Mouse (Mus musculus) heart, embryonic 11.5 days (tissue): Measurements from ENCODE around the gene Tor1aip2. TPM values are rescaled to one million over a fixed set of nuclear protein-coding genes. Genes with fewer than 3 reads are reported as not detected.

Experiments used
- ATAC-seq: fragments of 200-750 bp; cut with Nextera tagmentation; replicated peaks from 2 replicates; pipeline ENCODE4 v1.8.0; 2017; ENCODE audit warnings: moderate library complexity; ENCODE audit not compliant: insufficient number of reproducible peaks, low FRiP score, low TSS enrichment
- H3K27ac ChIP-seq: fragments of 300-500 bp; sonication (generic); 2 replicates; pipeline ENCODE4 v1.5.1; 2014; ENCODE audit warnings: mild to moderate bottlenecking, low read depth, low read length
- H3K27me3 ChIP-seq: fragments of 300-500 bp; sonication (generic); 2 replicates; pipeline ENCODE4 v1.6.1; 2014; ENCODE audit warnings: mild to moderate bottlenecking, low read length, mixed read lengths; ENCODE audit not compliant: control insufficient read depth, insufficient read depth
- H3K36me3 ChIP-seq: fragments of 300-500 bp; sonication (generic); 2 replicates; pipeline ENCODE4 v1.6.1; 2014; ENCODE audit warnings: mild to moderate bottlenecking, low read length, moderate library complexity, mixed read lengths; ENCODE audit not compliant: control insufficient read depth, insufficient read depth
- H3K4me1 ChIP-seq: fragments of 300-500 bp; sonication (generic); 2 replicates; pipeline ENCODE4 v1.6.1; 2014; ENCODE audit warnings: low read length; ENCODE audit not compliant: control insufficient read depth, insufficient read depth
- H3K4me2 ChIP-seq: fragments of 300-500 bp; sonication (generic); 2 replicates; pipeline ENCODE4 v1.6.1; 2014; ENCODE audit warnings: mild to moderate bottlenecking, moderate library complexity
- H3K4me3 ChIP-seq: fragments of 300-500 bp; sonication (generic); 2 replicates; pipeline ENCODE4 v1.5.1; 2014; ENCODE audit warnings: low read depth, low read length
- H3K9ac ChIP-seq: fragments of 300-500 bp; sonication (generic); 2 replicates; pipeline ENCODE4 v1.6.1; 2014; ENCODE audit warnings: mild to moderate bottlenecking, low read depth, low read length, moderate library complexity
- H3K9me3 ChIP-seq: fragments of 300-500 bp; sonication (generic); replicated peaks from 2 replicates; pipeline ENCODE4 v1.6.1; 2016; ENCODE audit warnings: low read length; ENCODE audit not compliant: control insufficient read depth
- WGBS: fragments of 180-500 bp; shearing (Covaris S2); extraction: QIAGEN DNeasy Blood & Tissue Kit; methylation state at CpG from one replicate; pipeline ENCODE4 v1.1.7; 2014; ENCODE audit not compliant: insufficient replicate concordance; 5-methylcytosine and 5-hydroxymethylcytosine counted together
- polyA plus RNA-seq: library from polyadenylated mRNA; unstranded; fragments of >200 nt; fragmentation: Nextera tagmentation; extraction: Ambion mirVana; gene quantifications from 2 replicates; pipeline ENCODE4 v1.2.1, GENCODE M21; 2014

The Tor1aip2 gene
- polyA plus RNA-seq, 1 experiment from 2014 or later, result 103 TPM

- H3K4me3 ChIP-seq, result no peak overlapping the region
- H3K27me3 ChIP-seq, result no peaks in the 10 kb centered on the region
- no peak overlapping the region for H3K9ac ChIP-seq
- H3K27ac ChIP-seq, result no peak overlapping the region
- no peaks in the 10 kb centered on the region for H3K9me3 ChIP-seq
- no peak overlapping the region for H3K4me2 ChIP-seq
- H3K4me1 ChIP-seq, result peaks cover 12% of the 10 kb centered on the region
- 92% methylated on average over 3 of the region's 3 CpGs for WGBS
- peaks cover 25% of the 10 kb centered on the region for H3K36me3 ChIP-seq
- ATAC-seq, result no peak
These were observed 11.5 kb downstream of the Tor1aip2 start for GRCm38 (mm10) chr1:156046688-156047087.

- Histone ChIP-seq H3K36me3 (peaks cover 13% of the 10 kb centered on the region), H3K27me3 (no peaks in the 10 kb centered on the region), H3K9me3 (no peaks in the 10 kb centered on the region), H3K4me2 (no peak overlapping the region), H3K9ac (no peak overlapping the region), H3K4me3 (no peak overlapping the region), H3K4me1 (peaks cover 10% of the 10 kb centered on the region), H3K27ac (no peak overlapping the region)
- no peak for ATAC-seq
- WGBS, result 84% methylated on average over 2 of the region's 2 CpGs
These were observed 23.0 kb downstream of the Tor1aip2 start for GRCm38 (mm10) chr1:156058207-156058606.

GRCm38 (mm10) chr1:156062193-156062592 lies 27.0 kb downstream of the Tor1aip2 start:
- Histone ChIP-seq H3K4me3 (no peak overlapping the region), H3K9me3 (no peaks in the 10 kb centered on the region), H3K4me2 (no peak overlapping the region), H3K36me3 (peaks cover 32% of the 10 kb centered on the region), H3K27me3 (no peaks in the 10 kb centered on the region), H3K9ac (no peak overlapping the region), H3K27ac (no peak overlapping the region), H3K4me1 (no peaks in the 10 kb centered on the region)
- no peak for ATAC-seq
- 87% methylated on average over 4 of the region's 4 CpGs for WGBS

- H3K36me3 ChIP-seq, result peaks cover 28% of the 10 kb centered on the region
These were observed 30.9 kb downstream of the Tor1aip2 start for GRCm38 (mm10) chr1:156066133-156066532.

GRCm38 (mm10) chr1:156070106-156070505 lies 34.9 kb downstream of the Tor1aip2 start:
- 49% methylated on average over 14 of the region's 14 CpGs for WGBS
- Histone ChIP-seq H3K27me3 (no peaks in the 10 kb centered on the region), H3K4me1 (peaks cover 20% of the 10 kb centered on the region), H3K9ac (no peak overlapping the region), H3K4me3 (no peak overlapping the region), H3K36me3 (peaks cover 7% of the 10 kb centered on the region), H3K9me3 (no peaks in the 10 kb centered on the region), H3K27ac (peak overlapping the region; percentile 59), H3K4me2 (no peak overlapping the region)
- no peak for ATAC-seq

More at GRCm38 (mm10) chr1:156066133-156066532, 30.9 kb downstream of the Tor1aip2 start:
- 60% methylated on average over 3 of the region's 3 CpGs for WGBS
- Histone ChIP-seq H3K9ac (no peak overlapping the region), H3K9me3 (no peaks in the 10 kb centered on the region), H3K4me1 (peaks cover 12% of the 10 kb centered on the region), H3K4me3 (no peak overlapping the region), H3K4me2 (no peak overlapping the region), H3K27ac (peak overlapping the region; percentile 35), H3K27me3 (no peaks in the 10 kb centered on the region)
- no peak for ATAC-seq

- Histone ChIP-seq H3K9me3 (no peaks in the 10 kb centered on the region), H3K36me3 (no peaks in the 10 kb centered on the region), H3K27ac (no peak overlapping the region), H3K4me1 (peaks cover 20% of the 10 kb centered on the region), H3K9ac (no peak overlapping the region), H3K4me3 (no peak overlapping the region), H3K4me2 (no peak overlapping the region), H3K27me3 (no peaks in the 10 kb centered on the region)
- WGBS, result 53% methylated on average over 15 of the region's 15 CpGs
- ATAC-seq, result no peak
These were observed 38.1 kb downstream of the Tor1aip2 start for GRCm38 (mm10) chr1:156073169-156073821.

GRCm38 (mm10) chr1:156074575-156074974 lies 39.4 kb downstream of the Tor1aip2 start:
- 41% methylated on average over 8 of the region's 8 CpGs for WGBS
- H3K9me3 ChIP-seq, result no peaks in the 10 kb centered on the region
- H3K4me3 ChIP-seq, result no peak overlapping the region
- H3K36me3 ChIP-seq, result no peaks in the 10 kb centered on the region
- H3K27me3 ChIP-seq, result no peaks in the 10 kb centered on the region
- peak overlapping the region; percentile 29; the same call in 1 of the 2 replicates for H3K27ac ChIP-seq
- peaks cover 20% of the 10 kb centered on the region for H3K4me1 ChIP-seq
- H3K9ac ChIP-seq, result no peak overlapping the region
- no peak overlapping the region for H3K4me2 ChIP-seq
- ATAC-seq, result no peak

GRCm38 (mm10) chr1:156076474-156076873 lies 41.3 kb downstream of the Tor1aip2 start:
- H3K27ac ChIP-seq, result no peak overlapping the region
- no peaks in the 10 kb centered on the region for H3K9me3 ChIP-seq
- H3K27me3 ChIP-seq, result no peaks in the 10 kb centered on the region
- no peak for ATAC-seq
- peaks cover 8% of the 10 kb centered on the region for H3K4me1 ChIP-seq
- WGBS, result 44% methylated on average over 4 of the region's 4 CpGs
- no peak overlapping the region for H3K9ac ChIP-seq
- no peak overlapping the region for H3K4me3 ChIP-seq
- no peaks in the 10 kb centered on the region for H3K36me3 ChIP-seq
- H3K4me2 ChIP-seq, result no peak overlapping the region

- no peak overlapping the region for H3K27ac ChIP-seq
- H3K9ac ChIP-seq, result no peak overlapping the region
- no peaks in the 10 kb centered on the region for H3K27me3 ChIP-seq
- H3K4me3 ChIP-seq, result no peak overlapping the region
- no peak for ATAC-seq
- no peaks in the 10 kb centered on the region for H3K36me3 ChIP-seq
- no peaks in the 10 kb centered on the region for H3K9me3 ChIP-seq
- H3K4me1 ChIP-seq, result peaks cover 8% of the 10 kb centered on the region
- H3K4me2 ChIP-seq, result no peak overlapping the region
- WGBS, result 56% methylated on average over 3 of the region's 3 CpGs
These were observed 42.5 kb downstream of the Tor1aip2 start for GRCm38 (mm10) chr1:156077655-156078054.
